Mouse (Mus musculus): Measurements from ENCODE around the gene Crat. TPM values are rescaled to one million over a fixed set of nuclear protein-coding genes. Genes with fewer than 3 reads are reported as not detected.
A peak's percentile ranks its signal among the peaks of the same experiment; 100 is the strongest.

Crat gene
- polyA plus RNA-seq, 1 experiment from 2014 or later: 21.9 TPM

DNA sequence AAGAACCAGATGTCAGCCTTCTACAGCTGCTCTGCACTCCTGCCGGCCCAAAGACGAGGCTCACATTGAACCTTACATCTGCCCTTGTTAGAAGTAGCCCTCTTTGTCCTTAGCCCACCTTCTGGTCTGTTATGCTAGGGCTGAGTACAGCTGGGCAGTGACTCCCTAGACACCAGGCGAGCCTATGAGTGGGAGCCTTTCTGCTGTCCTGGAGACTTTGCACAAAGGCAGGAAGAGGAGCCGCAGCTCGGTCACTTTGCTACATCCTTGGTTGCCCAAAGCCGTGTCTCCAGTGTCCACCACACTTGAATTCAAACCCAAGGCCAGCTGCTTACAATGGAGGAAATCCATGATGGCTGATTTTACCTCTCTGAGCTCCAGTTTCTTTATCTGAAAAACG, 32.8 kb upstream of the Crat start:
- H3K36me3 ChIP-seq: peaks cover 69% of the 10 kb centered on the region
- H3K4me2 ChIP-seq (replicated peaks): no peak overlapping the region
- no peak overlapping the region for H3K4me3 ChIP-seq (replicated peaks)
- no peak for ATAC-seq
- WGBS: 94% methylated on average over 7 of the region's 7 CpGs
- peaks cover 16% of the 10 kb centered on the region for H3K4me1 ChIP-seq (replicated peaks)
- H3K27ac ChIP-seq: no peak overlapping the region
- no peak overlapping the region for H3K9ac ChIP-seq (replicated peaks)
- H3K9me3 ChIP-seq: no peaks in the 10 kb centered on the region
- no peaks in the 10 kb centered on the region for H3K27me3 ChIP-seq

DNA sequence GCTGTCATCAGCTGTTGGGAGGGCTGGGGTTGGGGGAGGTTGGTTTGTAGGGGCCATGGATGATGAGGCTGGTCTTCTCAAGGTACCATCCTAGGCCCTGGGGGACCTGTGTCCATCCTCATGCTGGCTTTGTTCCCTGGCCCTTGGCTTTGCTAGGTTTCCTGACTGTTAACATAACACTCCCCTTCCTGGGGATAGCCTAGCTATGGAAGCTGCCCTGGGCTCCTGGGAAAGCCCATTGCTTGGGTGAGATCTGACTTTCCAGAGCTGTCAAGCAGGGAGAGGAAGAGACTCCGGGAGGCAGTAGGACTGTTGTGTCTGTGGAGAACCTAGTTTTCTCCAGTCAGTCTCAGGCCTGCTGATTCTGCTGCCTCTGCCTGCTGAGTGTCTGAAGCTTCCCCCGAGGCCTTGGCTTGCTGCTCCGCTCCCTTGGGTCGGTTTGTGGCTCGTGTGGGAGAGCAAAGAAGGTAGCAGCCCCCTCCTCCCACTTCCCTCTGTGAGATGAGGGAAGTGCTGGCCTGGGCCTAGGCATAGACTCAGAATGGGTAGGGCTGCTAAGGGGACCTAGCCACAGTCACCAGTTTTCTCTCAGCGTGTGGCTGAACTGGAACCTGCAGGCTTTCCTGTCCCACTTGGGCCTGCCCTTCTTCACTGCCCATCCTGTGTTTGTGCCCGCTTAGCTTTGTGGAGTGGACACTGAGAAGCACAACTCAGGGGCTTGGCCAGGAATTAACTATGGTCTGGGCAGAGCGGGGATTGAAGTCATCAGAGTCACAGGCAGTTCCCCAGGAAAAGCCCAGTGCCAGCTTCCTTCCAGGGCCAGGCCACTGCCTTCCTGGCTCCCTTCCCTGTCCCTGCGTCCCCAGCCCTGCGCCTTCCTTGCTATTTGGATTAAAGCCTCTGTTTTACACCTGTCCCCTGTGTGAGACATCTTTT, 31.5 kb upstream of the Crat start:
- WGBS: 90% methylated on average over 10 of the region's 10 CpGs
- Histone ChIP-seq H3K9ac (replicated peaks) (no peak overlapping the region), H3K4me3 (replicated peaks) (no peak overlapping the region), H3K27me3 (no peaks in the 10 kb centered on the region), H3K9me3 (no peaks in the 10 kb centered on the region), H3K36me3 (peaks cover 74% of the 10 kb centered on the region), H3K4me1 (replicated peaks) (peaks cover 28% of the 10 kb centered on the region), H3K27ac (peak overlapping the region; percentile 9; the same call in 1 of the 2 replicates), H3K4me2 (replicated peaks) (no peak overlapping the region)
- ATAC-seq: no peak

DNA sequence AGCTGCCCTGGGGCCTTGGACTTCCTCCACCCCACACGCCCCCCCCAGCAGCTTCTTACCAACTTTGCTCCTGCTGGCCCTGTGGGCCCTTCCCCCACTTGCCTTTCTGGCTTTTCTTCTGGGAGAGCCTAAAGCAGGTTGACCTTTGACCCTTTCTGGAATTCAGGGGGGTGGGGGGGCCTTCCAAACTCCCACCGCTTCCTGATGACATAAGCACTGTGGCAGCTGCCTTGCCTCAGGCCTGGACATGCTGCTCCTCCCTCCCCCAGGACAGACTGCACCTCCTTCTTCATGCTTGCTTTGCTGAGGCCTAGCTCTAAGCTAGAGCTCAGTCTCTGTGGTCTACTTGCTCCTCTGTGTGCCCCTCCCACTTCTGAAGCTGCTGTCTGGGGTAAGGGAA, 29.7 kb upstream of the Crat start:
- Histone ChIP-seq H3K9me3 (no peaks in the 10 kb centered on the region), H3K36me3 (peaks cover 71% of the 10 kb centered on the region), H3K4me1 (replicated peaks) (peaks cover 47% of the 10 kb centered on the region), H3K4me2 (replicated peaks) (no peak overlapping the region), H3K27me3 (no peaks in the 10 kb centered on the region), H3K9ac (replicated peaks) (peak overlapping the region; percentile 44; the same call in 1 of the 2 replicates), H3K4me3 (replicated peaks) (no peak overlapping the region), H3K27ac (peak overlapping the region; percentile 53)
- no peak for ATAC-seq
- WGBS: 21% methylated on average over 2 of the region's 2 CpGs

- H3K27ac ChIP-seq: 0 out of 2 replicates have a peak overlapping the region, but pooled peaks have one; percentile 53
- no peak overlapping the region for H3K9ac ChIP-seq (replicated peaks)
- H3K27me3 ChIP-seq: no peaks in the 10 kb centered on the region
- ATAC-seq: no peak
- peaks cover 70% of the 10 kb centered on the region for H3K36me3 ChIP-seq
- no peak overlapping the region for H3K4me2 ChIP-seq (replicated peaks)
- H3K4me3 ChIP-seq (replicated peaks): no peak overlapping the region
- peaks cover 52% of the 10 kb centered on the region for H3K4me1 ChIP-seq (replicated peaks)
- H3K9me3 ChIP-seq: no peaks in the 10 kb centered on the region
Observed at GRCm38 (mm10) chr2:30444450-30444849, 28.8 kb upstream of the Crat start.

- ATAC-seq: no peak
- Histone ChIP-seq H3K9me3 (no peaks in the 10 kb centered on the region), H3K36me3 (peaks cover 70% of the 10 kb centered on the region), H3K27me3 (no peaks in the 10 kb centered on the region), H3K4me3 (replicated peaks) (no peak overlapping the region), H3K9ac (replicated peaks) (no peak overlapping the region), H3K4me2 (replicated peaks) (no peak overlapping the region), H3K4me1 (replicated peaks) (peaks cover 52% of the 10 kb centered on the region), H3K27ac (0 out of 2 replicates have a peak overlapping the region, but pooled peaks have one; percentile 48)
- WGBS: 90% methylated on average over 5 of the region's 5 CpGs
Observed at GRCm38 (mm10) chr2:30444006-30444405, 28.4 kb upstream of the Crat start.

DNA sequence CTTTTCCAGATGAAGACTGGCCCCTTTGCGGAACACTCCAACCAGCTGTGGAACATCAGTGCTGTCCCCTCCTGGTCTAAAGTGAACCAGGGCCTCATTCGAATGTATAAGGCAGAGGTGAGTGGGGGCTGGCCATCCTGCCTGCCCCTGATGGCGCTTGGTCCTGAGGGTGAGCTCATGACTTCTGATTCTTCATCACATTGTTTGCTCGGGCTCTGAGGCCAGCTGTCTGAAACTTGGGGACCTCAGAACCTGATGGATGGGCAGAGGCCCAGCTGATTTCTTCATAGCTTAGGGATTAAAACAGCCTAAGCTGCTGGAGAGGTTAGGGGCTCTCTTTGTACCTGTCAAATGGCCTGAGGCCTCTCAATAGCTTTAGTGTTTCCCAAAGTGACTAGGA, 27.7 kb upstream of the Crat start:
- Histone ChIP-seq H3K27ac (peak overlapping the region; percentile 97), H3K4me2 (replicated peaks) (no peak overlapping the region), H3K9me3 (no peaks in the 10 kb centered on the region), H3K9ac (replicated peaks) (peak overlapping the region; percentile 57), H3K4me3 (replicated peaks) (no peak overlapping the region), H3K36me3 (peaks cover 71% of the 10 kb centered on the region), H3K27me3 (no peaks in the 10 kb centered on the region), H3K4me1 (replicated peaks) (peaks cover 52% of the 10 kb centered on the region)
- ATAC-seq: no peak
- WGBS: 61% methylated on average over 4 of the region's 4 CpGs

GRCm38 (mm10) chr2:30442498-30442890, 26.9 kb upstream of the Crat start:
- Histone ChIP-seq H3K36me3 (peaks cover 73% of the 10 kb centered on the region), H3K4me3 (replicated peaks) (no peak overlapping the region), H3K9me3 (no peaks in the 10 kb centered on the region), H3K27ac (peak overlapping the region; percentile 97), H3K9ac (replicated peaks) (peak overlapping the region; percentile 57), H3K4me2 (replicated peaks) (peak overlapping the region; percentile 39; the same call in 1 of the 2 replicates), H3K4me1 (replicated peaks) (peaks cover 52% of the 10 kb centered on the region), H3K27me3 (no peaks in the 10 kb centered on the region)
- WGBS: 63% methylated on average over 5 of the region's 5 CpGs
- no peak for ATAC-seq

DNA sequence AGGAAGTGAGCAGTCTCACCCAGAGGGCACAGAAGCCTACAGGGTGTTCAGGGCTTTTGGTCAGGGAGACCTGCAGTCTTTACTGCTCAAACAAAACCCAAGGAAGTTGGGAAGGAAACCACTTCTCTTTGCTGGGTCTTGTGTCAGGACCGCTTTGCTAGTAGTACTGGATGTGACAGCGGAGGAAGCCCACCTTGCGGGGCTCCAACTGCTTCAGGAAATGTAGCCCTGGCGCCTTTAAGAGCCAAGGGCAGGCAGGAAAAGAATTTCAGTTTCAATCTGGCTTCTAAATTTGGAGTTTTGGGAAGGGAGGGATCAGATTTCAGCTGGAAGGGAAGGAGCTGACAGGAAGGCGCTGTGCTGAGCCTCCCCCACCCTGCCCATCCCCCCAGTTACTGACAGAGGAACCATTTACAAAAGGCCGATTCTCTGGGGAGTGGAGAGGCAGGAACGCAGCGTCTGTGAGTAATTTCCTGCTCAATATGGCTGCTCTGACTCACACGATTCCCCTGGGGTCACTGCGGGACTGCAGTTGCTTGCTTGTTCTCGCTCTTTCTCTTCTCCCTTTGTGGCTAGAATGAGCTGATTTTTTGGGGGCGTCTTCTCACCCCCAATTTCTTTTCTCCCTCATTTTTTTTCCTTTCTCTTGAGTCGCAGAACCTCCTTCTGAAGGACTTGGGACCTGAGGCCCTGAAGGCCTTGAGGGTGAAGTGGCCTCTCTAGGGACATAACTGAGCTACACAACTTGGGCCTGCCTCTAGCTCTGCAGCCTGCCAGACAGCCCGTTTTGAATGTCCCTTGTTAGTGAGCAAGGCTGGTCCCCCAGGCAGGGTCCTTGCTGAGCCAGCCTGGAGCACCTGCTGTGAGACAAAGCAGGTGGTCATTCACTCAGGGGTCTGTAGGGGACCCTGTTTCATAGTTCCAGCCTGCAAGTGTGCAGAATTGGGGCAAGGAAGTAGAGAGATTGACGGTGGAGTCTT, 26.2 kb upstream of the Crat start:
- Histone ChIP-seq H3K36me3 (peaks cover 71% of the 10 kb centered on the region), H3K27me3 (no peaks in the 10 kb centered on the region), H3K9me3 (no peaks in the 10 kb centered on the region), H3K4me2 (replicated peaks) (peak overlapping the region; percentile 39), H3K27ac (peak overlapping the region; percentile 97), H3K4me1 (replicated peaks) (peaks cover 52% of the 10 kb centered on the region), H3K4me3 (replicated peaks) (peak overlapping the region; percentile 7), H3K9ac (replicated peaks) (peak overlapping the region; percentile 57)
- ATAC-seq: peak; percentile 62
- WGBS: 3% methylated on average over 15 of the region's 15 CpGs

DNA sequence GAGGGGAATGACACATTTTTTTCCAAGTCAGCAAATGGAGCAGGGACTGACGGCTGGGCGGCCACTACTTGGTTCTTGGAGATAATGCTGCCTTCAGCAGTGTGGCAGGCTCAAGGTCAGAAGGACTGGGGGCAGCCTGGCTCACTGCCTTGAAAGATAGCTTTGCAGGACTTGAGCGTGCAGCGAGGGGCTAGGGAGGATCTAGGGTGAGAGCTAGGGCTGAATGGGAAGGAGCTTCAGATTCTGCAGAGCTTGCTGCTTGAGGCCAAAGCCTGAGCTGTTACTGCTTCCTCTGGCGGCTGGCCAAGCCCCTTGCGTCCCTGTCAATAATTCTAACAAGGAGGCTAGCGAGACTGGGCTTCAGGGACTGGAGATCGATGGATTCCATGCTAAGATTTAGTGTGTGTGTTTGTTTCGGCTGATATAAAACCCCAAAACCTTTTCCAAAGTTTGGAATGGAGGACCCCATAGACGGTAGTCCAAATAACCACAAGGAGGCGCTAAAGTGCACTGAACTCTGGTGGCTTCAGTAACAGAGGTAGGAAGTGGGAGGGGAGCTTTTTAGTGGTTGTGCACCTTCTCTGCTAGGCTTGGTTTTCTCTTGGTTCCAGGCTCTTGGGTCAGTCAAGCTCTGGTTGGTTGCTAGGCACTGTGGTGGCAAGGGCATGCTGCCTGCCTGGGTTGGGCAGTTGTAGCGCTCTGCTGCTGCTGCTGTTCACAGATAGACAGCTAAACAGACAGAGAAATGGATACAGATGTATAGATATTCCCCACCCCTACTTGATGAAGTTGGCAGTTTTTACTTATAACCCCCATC, 25.3 kb upstream of the Crat start:
- peaks cover 52% of the 10 kb centered on the region for H3K4me1 ChIP-seq (replicated peaks)
- H3K9me3 ChIP-seq: no peaks in the 10 kb centered on the region
- peak overlapping the region; percentile 39 for H3K4me2 ChIP-seq (replicated peaks)
- peak overlapping the region; percentile 57 for H3K9ac ChIP-seq (replicated peaks)
- no peaks in the 10 kb centered on the region for H3K27me3 ChIP-seq
- no peak overlapping the region for H3K4me3 ChIP-seq (replicated peaks)
- H3K27ac ChIP-seq: peak overlapping the region; percentile 97
- WGBS: 22% methylated on average over 12 of the region's 12 CpGs
- peak; percentile 61 for ATAC-seq
- peaks cover 62% of the 10 kb centered on the region for H3K36me3 ChIP-seq

DNA sequence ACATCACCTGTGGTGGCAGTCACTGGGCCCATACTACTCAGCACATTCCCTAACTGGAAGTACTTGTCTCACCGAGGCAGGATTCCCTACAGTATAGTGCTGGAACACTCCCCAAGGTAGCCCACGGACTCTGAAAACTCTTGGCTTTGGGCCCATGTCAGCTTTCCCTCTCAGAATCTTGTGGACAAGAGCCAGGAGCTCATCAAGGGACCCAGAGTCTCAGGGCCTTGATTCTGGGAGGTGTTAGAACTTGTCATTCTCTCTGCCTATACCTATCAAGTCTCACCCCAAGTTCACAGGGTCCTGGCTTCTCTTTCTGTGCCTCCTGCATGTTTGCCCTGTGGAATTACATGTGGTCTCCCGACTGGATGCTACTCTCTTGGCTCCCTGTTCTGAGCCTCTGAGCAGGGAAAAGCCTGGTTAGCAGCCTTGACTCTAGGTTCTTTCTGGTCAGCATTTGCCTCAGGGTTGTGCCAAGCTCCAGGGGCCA, 24.6 kb upstream of the Crat start:
- Histone ChIP-seq H3K4me2 (replicated peaks) (no peak overlapping the region), H3K4me1 (replicated peaks) (peaks cover 46% of the 10 kb centered on the region), H3K9ac (replicated peaks) (peak overlapping the region; percentile 41; the same call in 1 of the 2 replicates), H3K36me3 (peaks cover 59% of the 10 kb centered on the region), H3K4me3 (replicated peaks) (no peak overlapping the region), H3K27ac (peak overlapping the region; percentile 97), H3K9me3 (no peaks in the 10 kb centered on the region), H3K27me3 (no peaks in the 10 kb centered on the region)
- ATAC-seq: no peak
- 60% methylated on average over 3 of the region's 3 CpGs for WGBS

- H3K36me3 ChIP-seq: peaks cover 57% of the 10 kb centered on the region
- no peak overlapping the region for H3K4me2 ChIP-seq (replicated peaks)
- no peaks in the 10 kb centered on the region for H3K9me3 ChIP-seq
- H3K27ac ChIP-seq: peak overlapping the region; percentile 97; the same call in 1 of the 2 replicates
- peaks cover 41% of the 10 kb centered on the region for H3K4me1 ChIP-seq (replicated peaks)
- WGBS: 91% methylated on average over 6 of the region's 6 CpGs
- no peak overlapping the region for H3K9ac ChIP-seq (replicated peaks)
- H3K4me3 ChIP-seq (replicated peaks): no peak overlapping the region
- no peaks in the 10 kb centered on the region for H3K27me3 ChIP-seq
- no peak for ATAC-seq
Observed at GRCm38 (mm10) chr2:30439631-30440030, 24.0 kb upstream of the Crat start.
